Comparison of ENCODE assay signal across 12 mouse cellular contexts in genomic region chr10:23413794-23414518, GRCm38 (mm10).
DNase-seq lines count a peak whose midpoint lies in the region; ATAC-seq lines count a peak whose summit lies in the region.
"Had no signal": no experiment of that assay in that cellular context is flagged by ENCODE, and none has a peak within 500 bp of the region (broad histone marks: within the 10 kb centered on the region; RNA-seq: fewer than 3 reads in every experiment).

No protein-coding gene starts in this region.

- no peak overlapping the region for H3K27ac ChIP-seq in neural tube, embryonic 15.5 days (replicated peaks)
- H3K27ac ChIP-seq in forebrain, embryonic 16.5 days (ENCODE audit: low read length), result no peak overlapping the region
- H3K27ac ChIP-seq in midbrain, embryonic 16.5 days (ENCODE audit: low read length), result no peak overlapping the region
- no peak overlapping the region for H3K27ac ChIP-seq in intestine, embryonic 16.5 days (ENCODE audit: low read length)
- H3K27ac ChIP-seq: embryonic facial prominence, embryonic 12.5 days; lung, embryonic 15.5 days had no signal

- H3K4me1 ChIP-seq in neural tube, embryonic 15.5 days, result no peaks in the 10 kb centered on the region
- H3K4me1 ChIP-seq in forebrain, embryonic 16.5 days (replicated peaks; ENCODE audit: control insufficient read depth, insufficient read depth, low read length), result peaks cover 10% of the 10 kb centered on the region
- H3K4me1 ChIP-seq in midbrain, embryonic 16.5 days (ENCODE audit: control insufficient read depth, insufficient read depth, low read length), result peaks cover 6% of the 10 kb centered on the region
- H3K4me1 ChIP-seq in intestine, embryonic 16.5 days (ENCODE audit: control insufficient read depth, insufficient read depth, low read length), result no peaks in the 10 kb centered on the region
- H3K4me1 ChIP-seq: embryonic facial prominence, embryonic 12.5 days; lung, embryonic 15.5 days had no signal

- ATAC-seq in neural tube, embryonic 15.5 days (ENCODE audit: low FRiP score), result peak; percentile 50; the same call in 1 of the 2 replicates
- ATAC-seq in forebrain, embryonic 16.5 days, result peak; percentile 70
- peak; percentile 79 for ATAC-seq in midbrain, embryonic 16.5 days
- no peak for ATAC-seq in intestine, embryonic 16.5 days

- DNase-seq in neural tube, embryonic 10.5 days (ENCODE audit: extremely low spot score, low spot score), result no peak
- DNase-seq in cerebellum, adult 9-11 months, result peak; percentile 36
- DNase-seq in B cell, adult 2 months, result no peak
- DNase-seq in adrenal gland, postnatal 36 days, result no peak
- DNase-seq: heart, adult 18-20 months; kidney, adult 2 months had no signal

- 48% methylated on average over 7 of the region's 7 CpGs for WGBS in neural tube, embryonic 15.5 days
- WGBS in forebrain, embryonic 16.5 days, result 12% methylated on average over 7 of the region's 7 CpGs
- 39% methylated on average over 7 of the region's 7 CpGs for WGBS in midbrain, embryonic 16.5 days
- WGBS in intestine, embryonic 16.5 days, result 70% methylated on average over 7 of the region's 7 CpGs

- H3K27me3 ChIP-seq in neural tube, embryonic 15.5 days (replicated peaks), result no peaks in the 10 kb centered on the region
- no peaks in the 10 kb centered on the region for H3K27me3 ChIP-seq in forebrain, embryonic 16.5 days (replicated peaks; ENCODE audit: control insufficient read depth, insufficient read depth, low read length)
- H3K27me3 ChIP-seq in midbrain, embryonic 16.5 days (ENCODE audit: control insufficient read depth, insufficient read depth, low read depth, low read length), result no peaks in the 10 kb centered on the region
- H3K27me3 ChIP-seq in intestine, embryonic 16.5 days (replicated peaks; ENCODE audit: control insufficient read depth, insufficient read depth, low read length), result no peaks in the 10 kb centered on the region
- H3K27me3 ChIP-seq: embryonic facial prominence, embryonic 12.5 days; lung, embryonic 15.5 days had no signal

- H3K9ac ChIP-seq in neural tube, embryonic 15.5 days (replicated peaks), result no peak overlapping the region
- no peak overlapping the region for H3K9ac ChIP-seq in forebrain, embryonic 16.5 days (replicated peaks; ENCODE audit: low read depth, low read length)
- no peak overlapping the region for H3K9ac ChIP-seq in midbrain, embryonic 16.5 days (ENCODE audit: low read depth, low read length)
- no peak overlapping the region for H3K9ac ChIP-seq in intestine, embryonic 16.5 days (ENCODE audit: low read depth, low read length)
- H3K9ac ChIP-seq: embryonic facial prominence, embryonic 12.5 days; lung, embryonic 15.5 days had no signal

- H3K4me3 ChIP-seq in neural tube, embryonic 15.5 days (replicated peaks), result no peak overlapping the region
- H3K4me3 ChIP-seq in forebrain, embryonic 16.5 days (replicated peaks; ENCODE audit: low read length), result no peak overlapping the region
- no peak overlapping the region for H3K4me3 ChIP-seq in midbrain, embryonic 16.5 days (ENCODE audit: low read depth, low read length)
- no peak overlapping the region for H3K4me3 ChIP-seq in intestine, embryonic 16.5 days (ENCODE audit: low read length)
- H3K4me3 ChIP-seq: embryonic facial prominence, embryonic 12.5 days; lung, embryonic 15.5 days had no signal

- H3K4me2 ChIP-seq in neural tube, embryonic 15.5 days, result no peak overlapping the region
- peak overlapping the region; percentile 35; the same call in 1 of the 2 replicates for H3K4me2 ChIP-seq in forebrain, embryonic 16.5 days (ENCODE audit: low read length)
- H3K4me2 ChIP-seq in midbrain, embryonic 16.5 days (ENCODE audit: low read length), result no peak overlapping the region
- no peak overlapping the region for H3K4me2 ChIP-seq in intestine, embryonic 16.5 days (ENCODE audit: low read depth, low read length)
- H3K4me2 ChIP-seq: embryonic facial prominence, embryonic 12.5 days; lung, embryonic 15.5 days had no signal

- H3K9me3 ChIP-seq in neural tube, embryonic 15.5 days (replicated peaks), result no peaks in the 10 kb centered on the region
- no peaks in the 10 kb centered on the region for H3K9me3 ChIP-seq in forebrain, embryonic 16.5 days (ENCODE audit: control insufficient read depth, low read length)
- no peaks in the 10 kb centered on the region for H3K9me3 ChIP-seq in midbrain, embryonic 16.5 days (replicated peaks; ENCODE audit: control insufficient read depth, low read length, poor library complexity, severe bottlenecking)
- no peaks in the 10 kb centered on the region for H3K9me3 ChIP-seq in intestine, embryonic 16.5 days (ENCODE audit: control insufficient read depth, low read length)
- H3K9me3 ChIP-seq: embryonic facial prominence, embryonic 12.5 days; lung, embryonic 15.5 days had no signal

- no peaks in the 10 kb centered on the region for H3K36me3 ChIP-seq in neural tube, embryonic 15.5 days
- no peaks in the 10 kb centered on the region for H3K36me3 ChIP-seq in forebrain, embryonic 16.5 days (ENCODE audit: control insufficient read depth, insufficient read depth)
- no peaks in the 10 kb centered on the region for H3K36me3 ChIP-seq in midbrain, embryonic 16.5 days (ENCODE audit: control insufficient read depth, insufficient read depth, low read length)
- H3K36me3 ChIP-seq in intestine, embryonic 16.5 days (ENCODE audit: control insufficient read depth, insufficient read depth, low read length), result no peaks in the 10 kb centered on the region
- H3K36me3 ChIP-seq: embryonic facial prominence, embryonic 12.5 days; lung, embryonic 15.5 days had no signal
